Mouse (Mus musculus) forebrain, embryonic 16.5 days (tissue): ENCODE results near the gene Fkbpl. TPM values are rescaled to one million over a fixed set of nuclear protein-coding genes. Genes with fewer than 3 reads are reported as not detected.

Source experiments
- ATAC-seq: fragments of 200-750 bp; cut with Nextera tagmentation; 2 replicates; pipeline ENCODE4 v1.8.0; 2017; ENCODE audit warnings: mild to moderate bottlenecking, moderate library complexity
- H3K27ac ChIP-seq: fragments of 300-500 bp; sonication (generic); 2 replicates; pipeline ENCODE4 v1.5.1; 2014; ENCODE audit warnings: low read length, control low read depth
- H3K27me3 ChIP-seq: fragments of 300-500 bp; sonication (generic); replicated peaks from 2 replicates; pipeline ENCODE4 v1.6.1; 2014; ENCODE audit warnings: low read length; ENCODE audit not compliant: control insufficient read depth, insufficient read depth
- H3K36me3 ChIP-seq: fragments of 300-500 bp; sonication (generic); 2 replicates; pipeline ENCODE4 v1.6.1; 2014; ENCODE audit not compliant: control insufficient read depth, insufficient read depth
- H3K4me1 ChIP-seq: fragments of 300-500 bp; sonication (generic); replicated peaks from 2 replicates; pipeline ENCODE4 v1.6.1; 2014; ENCODE audit warnings: low read length; ENCODE audit not compliant: control insufficient read depth, insufficient read depth
- H3K4me2 ChIP-seq: fragments of 300-500 bp; sonication (generic); 2 replicates; pipeline ENCODE4 v1.6.1; 2014; ENCODE audit warnings: mild to moderate bottlenecking, low read length, control low read depth
- H3K4me3 ChIP-seq: fragments of 300-500 bp; sonication (generic); replicated peaks from 2 replicates; pipeline ENCODE4 v1.5.1; 2014; ENCODE audit warnings: mild to moderate bottlenecking, low read length, control low read depth
- H3K9ac ChIP-seq: fragments of 300-500 bp; sonication (generic); replicated peaks from 2 replicates; pipeline ENCODE4 v1.6.1; 2014; ENCODE audit warnings: low read depth, low read length, control low read depth
- H3K9me3 ChIP-seq: fragments of 300-500 bp; sonication (generic); 2 replicates; pipeline ENCODE4 v1.6.1; 2016; ENCODE audit warnings: low read length; ENCODE audit not compliant: control insufficient read depth
- WGBS: fragments of 180-500 bp; shearing (Covaris S2); extraction: QIAGEN DNeasy Blood & Tissue Kit; methylation state at CpG from one replicate; pipeline ENCODE4 v1.1.7; 2014; 5-methylcytosine and 5-hydroxymethylcytosine counted together
- polyA plus RNA-seq: library from polyadenylated mRNA; unstranded; fragments of >200 nt; fragmentation: Nextera tagmentation; extraction: Ambion mirVana; gene quantifications from 2 replicates; pipeline ENCODE4 v1.2.1, GENCODE M21; 2015

Gene Fkbpl
- polyA plus RNA-seq, 1 experiment from 2014 or later = 16.7 TPM

DNA sequence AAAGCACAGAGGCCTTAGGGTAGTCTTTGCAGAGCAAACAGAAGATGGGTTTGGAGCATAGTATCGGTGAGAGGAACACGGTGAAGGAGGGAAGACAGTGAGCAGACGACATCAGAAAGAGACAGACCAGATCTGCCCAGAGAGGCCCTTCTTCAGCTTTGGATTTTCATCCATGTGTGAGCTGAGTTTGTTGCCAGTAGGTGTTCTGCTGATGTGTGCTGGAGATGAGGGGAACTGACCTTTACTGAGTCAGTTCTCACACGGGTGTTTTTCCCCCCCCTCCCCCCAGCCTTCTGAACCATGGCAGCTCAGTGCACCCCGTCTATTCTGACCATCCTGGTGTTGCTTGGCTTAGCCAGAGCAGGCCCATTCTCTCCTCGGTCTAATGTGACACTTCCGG, 25.7 kb downstream of the Fkbpl start, which contains the start of gene Tnxb:
TSS of gene Tnxb (plus strand) at position 301 of the 400 bp plus-strand sequence.
- H3K36me3 ChIP-seq = no peaks in the 10 kb centered on the region
- 61% methylated on average over 7 of the region's 7 CpGs for WGBS
- ATAC-seq = no peak
- peak within 1 kb of the TSS; percentile 25; the same call in 1 of the 2 replicates for H3K9ac ChIP-seq
- no peak within 1 kb of the TSS for H3K27ac ChIP-seq
- H3K4me2 ChIP-seq = peak within 1 kb of the TSS; percentile 63
- H3K27me3 ChIP-seq = peaks cover 40% of the 10 kb centered on the region
- H3K4me3 ChIP-seq = peak within 1 kb of the TSS; percentile 41
- no peaks in the 10 kb centered on the region for H3K9me3 ChIP-seq
- H3K4me1 ChIP-seq = peaks cover 11% of the 10 kb centered on the region

DNA sequence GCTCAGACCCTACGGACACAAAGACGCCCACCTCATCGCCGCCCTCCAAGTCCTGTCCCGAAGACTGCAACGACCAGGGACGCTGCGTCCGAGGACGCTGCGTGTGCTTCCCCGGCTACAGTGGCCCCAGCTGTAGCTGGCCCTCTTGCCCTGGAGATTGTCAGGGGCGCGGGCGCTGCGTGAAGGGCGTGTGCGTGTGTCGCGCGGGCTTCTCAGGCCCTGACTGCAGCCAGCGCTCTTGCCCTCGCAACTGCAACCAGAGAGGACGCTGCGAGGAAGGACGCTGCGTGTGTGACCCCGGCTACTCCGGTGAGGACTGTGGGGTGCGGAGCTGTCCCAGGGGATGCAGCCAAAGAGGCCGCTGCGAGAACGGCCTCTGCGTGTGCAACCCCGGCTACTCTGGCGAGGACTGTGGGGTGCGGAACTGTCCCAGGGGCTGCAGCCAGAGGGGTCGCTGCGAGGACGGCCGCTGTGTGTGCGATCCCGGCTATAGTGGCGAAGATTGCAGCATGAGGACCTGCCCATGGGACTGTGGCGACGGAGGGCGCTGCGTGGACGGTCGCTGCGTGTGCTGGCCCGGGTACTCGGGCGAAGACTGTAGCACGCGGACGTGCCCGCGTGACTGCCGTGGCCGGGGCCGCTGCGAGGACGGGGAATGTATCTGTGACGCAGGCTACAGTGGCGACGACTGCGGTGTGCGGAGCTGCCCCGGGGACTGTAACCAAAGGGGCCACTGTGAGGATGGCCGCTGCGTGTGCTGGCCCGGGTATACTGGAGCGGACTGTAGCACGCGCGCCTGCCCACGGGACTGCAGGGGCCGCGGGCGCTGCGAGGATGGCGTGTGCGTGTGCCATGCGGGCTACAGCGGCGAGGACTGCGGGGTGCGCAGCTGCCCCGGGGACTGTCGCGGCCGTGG, 26.8 kb downstream of the Fkbpl start:
- peak; percentile 33 for ATAC-seq
- H3K36me3 ChIP-seq = no peaks in the 10 kb centered on the region
- peaks cover 44% of the 10 kb centered on the region for H3K27me3 ChIP-seq
- H3K27ac ChIP-seq = no peak overlapping the region
- H3K4me2 ChIP-seq = peak overlapping the region; percentile 63
- no peaks in the 10 kb centered on the region for H3K9me3 ChIP-seq
- WGBS = 8% methylated on average over 87 of the region's 93 CpGs
- H3K4me1 ChIP-seq = peaks cover 11% of the 10 kb centered on the region
- H3K4me3 ChIP-seq = peak overlapping the region; percentile 41
- H3K9ac ChIP-seq = peak overlapping the region; percentile 25

DNA sequence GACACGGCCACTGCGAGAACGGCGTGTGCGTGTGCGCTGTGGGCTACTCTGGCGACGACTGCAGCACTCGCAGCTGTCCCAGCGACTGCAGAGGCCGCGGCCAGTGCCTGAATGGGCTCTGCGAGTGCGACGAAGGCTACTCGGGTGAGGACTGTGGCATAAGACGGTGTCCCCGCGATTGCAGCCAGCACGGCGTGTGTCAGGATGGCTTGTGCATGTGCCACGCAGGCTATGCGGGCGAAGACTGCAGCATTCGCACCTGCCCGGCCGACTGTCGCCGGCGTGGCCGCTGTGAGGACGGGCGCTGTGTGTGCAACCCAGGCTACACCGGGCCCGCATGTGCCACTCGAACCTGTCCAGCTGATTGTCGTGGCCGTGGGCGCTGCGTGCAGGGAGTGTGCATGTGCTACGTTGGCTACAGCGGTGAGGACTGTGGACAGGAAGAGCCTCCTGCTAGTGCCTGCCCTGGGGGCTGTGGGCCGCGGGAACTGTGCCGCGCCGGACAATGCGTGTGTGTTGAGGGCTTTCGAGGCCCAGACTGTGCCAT, 27.8 kb downstream of the Fkbpl start:
- 32% methylated on average over 49 of the region's 49 CpGs for WGBS
- Histone ChIP-seq H3K4me2 (peak overlapping the region; percentile 63), H3K27ac (no peak overlapping the region), H3K36me3 (no peaks in the 10 kb centered on the region), H3K27me3 (peaks cover 44% of the 10 kb centered on the region), H3K4me1 (peaks cover 11% of the 10 kb centered on the region), H3K9ac (no peak overlapping the region; the same call in 1 of the 2 replicates), H3K9me3 (no peaks in the 10 kb centered on the region), H3K4me3 (peak overlapping the region; percentile 41)
- ATAC-seq = no peak

DNA sequence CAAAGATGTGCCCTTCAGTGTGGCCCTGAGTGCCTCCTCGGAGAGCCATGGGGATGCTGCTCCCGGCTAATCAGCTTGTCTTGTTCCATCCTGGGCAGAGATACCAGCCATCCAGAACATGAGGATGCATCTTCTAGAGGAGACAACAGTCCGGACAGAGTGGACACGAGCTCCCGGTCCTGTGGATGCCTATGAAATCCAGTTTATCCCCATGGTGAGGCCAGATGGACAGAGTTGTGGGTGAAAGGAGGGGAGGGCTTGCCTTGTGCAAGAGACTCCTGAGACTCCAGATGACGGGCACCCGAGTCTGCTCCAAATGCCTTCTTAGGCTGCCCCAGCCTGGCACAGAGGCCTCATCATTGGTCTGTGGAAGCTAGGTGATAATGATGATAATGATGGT, 28.6 kb downstream of the Fkbpl start:
- no peak overlapping the region for H3K4me2 ChIP-seq
- H3K4me1 ChIP-seq = peaks cover 11% of the 10 kb centered on the region
- no peak overlapping the region for H3K4me3 ChIP-seq
- WGBS = 78% methylated on average over 7 of the region's 7 CpGs
- peaks cover 44% of the 10 kb centered on the region for H3K27me3 ChIP-seq
- no peaks in the 10 kb centered on the region for H3K9me3 ChIP-seq
- H3K36me3 ChIP-seq = no peaks in the 10 kb centered on the region
- H3K27ac ChIP-seq = no peak overlapping the region
- H3K9ac ChIP-seq = no peak overlapping the region
- ATAC-seq = no peak

DNA sequence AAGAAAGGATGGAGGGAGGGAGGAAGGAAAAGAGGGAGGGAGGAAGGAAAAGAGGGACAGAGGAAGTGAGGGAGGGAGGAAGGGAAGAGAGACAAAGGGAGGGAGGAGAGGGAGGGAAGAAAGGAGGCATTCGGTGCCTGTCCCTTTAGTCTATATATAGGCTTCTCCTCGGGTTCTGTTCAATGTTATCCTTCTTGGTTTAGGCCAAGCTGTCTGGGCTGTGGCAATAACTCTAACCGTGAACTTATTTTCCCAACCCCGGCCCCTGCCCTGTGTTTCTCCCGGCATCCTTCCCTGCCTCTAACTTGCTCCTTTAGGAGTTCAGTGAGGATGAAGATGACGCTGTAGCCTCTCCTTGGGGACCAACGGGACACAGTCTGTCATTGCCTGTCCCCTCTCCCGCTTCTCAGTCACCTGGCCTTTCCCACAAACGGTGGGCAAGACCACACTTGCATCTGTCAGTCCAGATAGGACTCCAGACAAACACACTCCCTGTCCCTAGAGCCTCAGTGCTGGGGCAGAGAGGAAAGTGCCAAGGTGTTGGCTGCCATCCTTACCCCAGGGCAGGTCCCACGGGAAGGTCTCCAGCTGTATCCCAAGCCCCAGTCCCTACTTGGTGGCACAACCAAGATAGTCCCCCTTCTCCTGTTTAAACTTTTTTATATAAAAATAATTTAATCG, 30.1 kb downstream of the Fkbpl start:
- Histone ChIP-seq H3K27me3 (peaks cover 44% of the 10 kb centered on the region), H3K36me3 (no peaks in the 10 kb centered on the region), H3K4me1 (peaks cover 11% of the 10 kb centered on the region), H3K4me3 (no peak overlapping the region), H3K4me2 (no peak overlapping the region), H3K9me3 (no peaks in the 10 kb centered on the region), H3K9ac (no peak overlapping the region), H3K27ac (no peak overlapping the region)
- ATAC-seq = no peak
- WGBS = 71% methylated on average over 11 of the region's 11 CpGs

DNA sequence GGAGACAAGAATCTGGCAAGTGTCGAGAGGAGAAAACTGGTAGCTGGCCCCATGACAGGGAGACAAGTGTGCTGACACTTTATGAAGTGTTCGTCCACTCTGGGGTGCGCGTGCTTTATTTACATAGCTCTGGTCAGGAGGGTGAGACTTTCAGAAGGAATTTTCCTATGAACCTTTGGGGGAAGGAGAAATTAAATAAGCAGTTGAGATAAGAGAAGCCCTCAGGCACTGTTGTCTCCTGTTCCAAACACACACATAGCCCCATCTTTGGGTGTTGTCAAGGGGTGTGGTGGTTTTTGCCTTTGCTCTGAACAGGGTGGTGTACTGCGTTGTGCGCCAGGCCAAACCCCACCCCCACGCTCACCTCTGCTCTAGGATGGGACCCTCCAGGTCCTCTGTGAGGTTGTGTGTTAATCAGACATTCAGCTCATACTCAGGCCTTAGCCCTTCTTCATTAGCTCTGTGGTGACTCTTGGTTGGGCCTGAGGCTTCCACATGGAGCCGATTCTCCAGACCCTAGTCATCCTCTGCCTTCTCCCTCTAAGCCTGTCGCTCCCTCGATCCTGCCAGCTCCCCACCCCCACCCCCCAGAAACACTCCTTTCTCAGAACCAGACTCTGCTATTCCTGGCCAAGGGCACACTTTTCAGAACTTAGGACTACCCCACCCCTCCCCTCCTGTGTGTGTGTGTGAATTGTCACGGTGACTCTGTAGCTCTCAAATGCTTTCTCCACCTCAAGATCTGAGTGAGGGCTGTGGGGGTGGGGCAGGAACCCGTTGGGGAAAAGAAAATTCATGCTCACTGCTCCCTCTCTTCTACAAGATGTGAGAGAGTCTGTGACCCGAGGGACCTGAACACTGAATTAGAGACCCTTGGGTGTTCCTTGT, 30.9 kb downstream of the Fkbpl start:
- H3K4me1 ChIP-seq = peaks cover 11% of the 10 kb centered on the region
- peaks cover 37% of the 10 kb centered on the region for H3K27me3 ChIP-seq

DNA sequence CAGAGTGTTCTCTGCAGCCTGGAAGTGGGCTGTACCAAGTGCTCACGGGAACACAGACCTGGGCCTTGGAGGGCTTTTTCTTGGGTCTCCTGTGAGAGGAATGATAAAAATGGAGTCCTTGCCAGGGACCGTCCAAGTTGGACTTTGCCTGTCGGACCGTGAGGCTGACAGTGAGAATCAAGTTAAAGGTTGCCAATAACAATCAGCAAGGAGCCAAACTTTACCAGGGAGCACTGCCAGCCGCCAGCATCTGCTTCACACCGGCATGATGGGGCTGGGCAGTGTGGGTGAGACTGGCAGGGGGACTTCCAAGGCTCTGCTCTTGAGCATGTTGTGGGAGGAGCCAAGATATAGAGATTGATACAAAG, 31.5 kb downstream of the Fkbpl start:
- no peak overlapping the region for H3K4me3 ChIP-seq
- no peak for ATAC-seq
- H3K4me2 ChIP-seq = no peak overlapping the region
- H3K9ac ChIP-seq = no peak overlapping the region
- H3K9me3 ChIP-seq = no peaks in the 10 kb centered on the region
- peaks cover 30% of the 10 kb centered on the region for H3K27me3 ChIP-seq
- peaks cover 11% of the 10 kb centered on the region for H3K4me1 ChIP-seq
- WGBS = 74% methylated on average over 6 of the region's 6 CpGs
- H3K27ac ChIP-seq = no peak overlapping the region
- no peaks in the 10 kb centered on the region for H3K36me3 ChIP-seq

More for the DNA sequence above, 30.9 kb downstream of the Fkbpl start:
- Histone ChIP-seq H3K27ac (no peak overlapping the region), H3K4me3 (no peak overlapping the region), H3K9me3 (no peaks in the 10 kb centered on the region), H3K4me2 (no peak overlapping the region), H3K9ac (no peak overlapping the region), H3K36me3 (no peaks in the 10 kb centered on the region)
- 73% methylated on average over 13 of the region's 13 CpGs for WGBS
- ATAC-seq = no peak

DNA sequence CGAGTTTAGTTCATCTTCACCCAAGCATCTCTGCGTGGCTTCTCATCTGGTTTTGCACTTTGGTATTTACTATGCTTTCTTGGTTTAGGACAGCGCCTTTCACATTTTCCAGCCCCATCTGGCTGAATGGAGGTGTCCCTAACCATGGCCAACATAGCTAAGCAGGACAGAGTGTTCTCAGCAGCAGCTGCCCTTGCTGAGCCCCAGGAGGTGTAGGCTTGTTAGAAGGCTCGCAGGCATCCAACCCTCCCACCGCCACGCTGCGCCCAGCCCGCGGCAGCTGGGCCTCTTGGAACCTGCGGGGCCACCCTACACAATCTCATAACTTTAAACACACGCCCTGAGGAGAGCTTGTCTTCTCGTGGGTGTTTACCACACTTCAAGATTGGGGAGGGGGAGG, 32.1 kb downstream of the Fkbpl start:
- Histone ChIP-seq H3K9me3 (no peaks in the 10 kb centered on the region), H3K4me3 (no peak overlapping the region), H3K36me3 (no peaks in the 10 kb centered on the region), H3K27ac (no peak overlapping the region), H3K27me3 (peaks cover 24% of the 10 kb centered on the region), H3K4me2 (no peak overlapping the region), H3K9ac (no peak overlapping the region), H3K4me1 (peaks cover 6% of the 10 kb centered on the region)
- no peak for ATAC-seq
- WGBS = 81% methylated on average over 12 of the region's 12 CpGs
